Mouse (Mus musculus) neural tube, embryonic 12.5 days (tissue): ENCODE data around the gene Aak1. TPM values are rescaled to one million over a fixed set of nuclear protein-coding genes. Genes with fewer than 3 reads are reported as not detected.
A peak's percentile ranks its signal among the peaks of the same experiment; 100 is the strongest.

Experiments used
- ATAC-seq: fragments of 200-750 bp; cut with Nextera tagmentation; 2 replicates; pipeline ENCODE4 v1.8.0; 2017; ENCODE audit warnings: low read depth, mild to moderate bottlenecking, moderate TSS enrichment, moderate library complexity; ENCODE audit not compliant: low FRiP score
- H3K27ac ChIP-seq: fragments of 300-500 bp; sonication (generic); 2 replicates; pipeline ENCODE4 v1.5.1; 2016
- H3K27me3 ChIP-seq: fragments of 300-500 bp; sonication (generic); replicated peaks from 2 replicates; pipeline ENCODE4 v1.6.1; 2016; ENCODE audit warnings: mild to moderate bottlenecking
- H3K36me3 ChIP-seq: fragments of 300-500 bp; sonication (generic); 2 replicates; pipeline ENCODE4 v1.6.1; 2016; ENCODE audit warnings: mild to moderate bottlenecking
- H3K4me1 ChIP-seq: fragments of 300-500 bp; sonication (generic); 2 replicates; pipeline ENCODE4 v1.6.1; 2016
- H3K4me2 ChIP-seq: fragments of 300-500 bp; sonication (generic); replicated peaks from 2 replicates; pipeline ENCODE4 v1.6.1; 2016; ENCODE audit warnings: mild to moderate bottlenecking
- H3K4me3 ChIP-seq: fragments of 300-500 bp; sonication (generic); 2 replicates; pipeline ENCODE4 v1.5.1; 2016
- H3K9ac ChIP-seq: fragments of 300-500 bp; sonication (generic); 2 replicates; pipeline ENCODE4 v1.6.1; 2016; ENCODE audit warnings: mild to moderate bottlenecking
- H3K9me3 ChIP-seq: fragments of 300-500 bp; sonication (generic); 2 replicates; pipeline ENCODE4 v1.6.1; 2016; ENCODE audit warnings: mild to moderate bottlenecking
- whole genome bisulfite sequencing: fragments of 180-500 bp; shearing (Covaris S2); methylation state at CpG from one replicate; pipeline ENCODE4 v1.1.7; 2016; 5-methylcytosine and 5-hydroxymethylcytosine counted together
- polyA plus RNA-seq: library from polyadenylated mRNA; unstranded; fragments of >200 nt; fragmentation: Nextera tagmentation; extraction: Ambion mirVana; gene quantifications from 2 replicates; pipeline ENCODE4 v1.2.1, GENCODE M21; 2016

The Aak1 gene
- polyA plus RNA-seq, 1 experiment from 2014 or later: 34.6 TPM

DNA sequence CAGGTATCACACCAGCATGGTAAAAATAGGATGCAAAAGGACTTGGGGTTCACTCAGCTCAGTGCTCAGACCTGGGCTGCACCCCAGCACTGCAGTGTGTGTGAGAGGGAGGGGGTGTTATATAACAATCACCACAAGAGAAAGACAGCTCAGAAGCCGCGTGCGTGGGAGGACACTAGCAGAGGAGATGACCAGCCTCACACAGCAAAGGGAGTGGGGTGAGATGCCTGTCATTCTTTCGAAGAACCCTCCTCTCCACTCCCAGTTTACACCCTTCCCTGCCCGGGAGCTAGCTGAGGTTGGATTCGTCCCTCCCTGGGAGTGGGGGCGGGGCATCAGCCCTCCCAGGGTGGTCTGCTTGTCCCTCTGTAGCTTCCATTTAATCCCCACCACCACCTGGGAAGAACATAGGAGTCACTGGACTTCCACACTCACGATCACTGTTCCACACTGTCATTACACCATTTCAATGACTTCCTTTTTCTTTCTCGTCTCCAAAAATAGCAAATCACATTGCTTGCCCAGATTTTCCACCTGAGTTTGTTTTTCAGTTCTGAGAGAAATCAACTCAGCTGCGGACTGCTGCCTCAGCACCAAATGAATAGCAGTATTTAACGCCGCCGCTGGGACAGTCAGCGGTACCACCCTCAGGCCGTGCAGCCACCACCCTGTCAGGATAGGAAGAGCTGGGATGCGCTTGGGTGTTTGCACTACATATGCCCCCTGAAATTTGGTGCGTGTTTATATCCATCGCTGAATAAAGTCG, 26.8 kb upstream of the Aak1 start:
- Histone ChIP-seq H3K9ac (0 out of 2 replicates have a peak overlapping the region, but pooled peaks have one; percentile 21), H3K9me3 (no peaks in the 10 kb centered on the region), H3K4me1 (peaks cover 6% of the 10 kb centered on the region; the same call in 1 of the 2 replicates), H3K4me2 (peak overlapping the region; percentile 44), H3K4me3 (no peak overlapping the region), H3K27ac (no peak overlapping the region), H3K36me3 (no peaks in the 10 kb centered on the region), H3K27me3 (peaks cover 6% of the 10 kb centered on the region)
- WGBS: 6% methylated on average over 19 of the region's 19 CpGs
- no peak for ATAC-seq

DNA sequence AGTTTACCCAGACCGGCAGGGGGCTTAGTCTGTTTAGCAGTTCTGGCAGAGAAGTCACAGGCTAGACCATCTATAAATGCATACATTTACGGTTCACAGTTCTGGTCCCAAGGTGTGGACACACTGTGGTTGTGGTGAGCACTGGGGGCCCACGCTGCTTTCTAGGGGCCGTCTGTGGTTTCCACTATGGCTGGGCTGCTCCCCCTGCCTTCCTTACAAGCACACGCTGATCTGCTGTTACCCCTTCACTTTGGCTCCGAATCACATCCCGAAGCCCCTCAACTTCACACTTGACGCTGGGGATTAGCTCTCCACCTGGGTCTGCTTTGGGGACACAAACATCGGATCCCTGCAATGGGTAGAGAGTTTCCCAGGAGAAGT, 26.3 kb upstream of the Aak1 start:
- WGBS: 36% methylated on average over 9 of the region's 9 CpGs
- H3K36me3 ChIP-seq: no peaks in the 10 kb centered on the region
- peaks cover 6% of the 10 kb centered on the region for H3K27me3 ChIP-seq
- no peaks in the 10 kb centered on the region for H3K9me3 ChIP-seq
- H3K4me3 ChIP-seq: no peak overlapping the region
- H3K9ac ChIP-seq: no peak overlapping the region
- peaks cover 6% of the 10 kb centered on the region; the same call in 1 of the 2 replicates for H3K4me1 ChIP-seq
- ATAC-seq: no peak
- H3K27ac ChIP-seq: no peak overlapping the region
- H3K4me2 ChIP-seq: peak overlapping the region; percentile 44; the same call in 1 of the 2 replicates

DNA sequence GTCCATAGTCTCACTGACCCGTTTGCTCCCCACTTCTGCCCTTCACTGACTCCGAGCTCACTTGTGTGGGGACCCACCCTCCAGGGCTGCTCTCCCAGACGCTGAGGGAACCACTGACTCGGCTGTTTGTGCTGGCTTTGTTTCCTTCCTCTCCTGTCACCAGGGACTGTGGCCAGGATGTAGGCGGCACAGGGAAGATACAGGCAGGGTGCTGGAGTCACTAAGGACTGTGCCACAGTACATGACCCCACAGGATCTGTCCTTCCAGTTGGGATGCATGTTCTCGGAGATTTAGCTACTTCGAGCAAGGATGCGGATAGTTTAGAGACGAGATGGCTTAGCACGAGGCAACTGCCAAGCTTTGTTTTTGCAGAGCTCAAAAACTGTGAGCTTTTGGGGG, 25.5 kb upstream of the Aak1 start:
- no peaks in the 10 kb centered on the region for H3K36me3 ChIP-seq
- ATAC-seq: no peak
- H3K9me3 ChIP-seq: no peaks in the 10 kb centered on the region
- WGBS: 53% methylated on average over 10 of the region's 10 CpGs
- peaks cover 6% of the 10 kb centered on the region for H3K27me3 ChIP-seq
- H3K4me1 ChIP-seq: peaks cover 6% of the 10 kb centered on the region; the same call in 1 of the 2 replicates
- no peak overlapping the region for H3K9ac ChIP-seq
- no peak overlapping the region for H3K27ac ChIP-seq
- no peak overlapping the region for H3K4me2 ChIP-seq
- no peak overlapping the region for H3K4me3 ChIP-seq

DNA sequence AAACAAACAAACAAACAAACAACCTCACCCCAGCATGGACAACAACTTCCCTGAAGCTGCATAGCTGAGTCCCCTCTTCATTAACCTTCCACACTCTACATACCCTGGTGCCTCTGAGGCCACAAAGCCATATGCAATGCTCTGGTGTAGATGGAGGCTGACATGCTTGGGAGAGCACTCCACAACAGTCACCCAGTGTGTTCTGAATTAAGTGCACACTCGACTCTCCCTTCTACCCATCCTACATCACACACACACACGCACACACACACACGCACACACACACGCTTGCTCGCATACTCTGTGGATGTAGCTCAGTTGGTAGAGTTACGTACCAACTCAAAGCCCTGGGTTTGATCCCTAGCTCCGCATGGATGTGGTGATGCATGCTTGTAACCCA, 24.9 kb upstream of the Aak1 start:
- 91% methylated on average over 7 of the region's 7 CpGs for WGBS
- peaks cover 6% of the 10 kb centered on the region for H3K27me3 ChIP-seq
- H3K36me3 ChIP-seq: no peaks in the 10 kb centered on the region
- H3K4me2 ChIP-seq: no peak overlapping the region
- no peak overlapping the region for H3K4me3 ChIP-seq
- no peak overlapping the region; the same call in 1 of the 2 replicates for H3K9ac ChIP-seq
- no peak overlapping the region for H3K27ac ChIP-seq
- no peak for ATAC-seq
- H3K9me3 ChIP-seq: no peaks in the 10 kb centered on the region
- H3K4me1 ChIP-seq: peaks cover 6% of the 10 kb centered on the region; the same call in 1 of the 2 replicates

DNA sequence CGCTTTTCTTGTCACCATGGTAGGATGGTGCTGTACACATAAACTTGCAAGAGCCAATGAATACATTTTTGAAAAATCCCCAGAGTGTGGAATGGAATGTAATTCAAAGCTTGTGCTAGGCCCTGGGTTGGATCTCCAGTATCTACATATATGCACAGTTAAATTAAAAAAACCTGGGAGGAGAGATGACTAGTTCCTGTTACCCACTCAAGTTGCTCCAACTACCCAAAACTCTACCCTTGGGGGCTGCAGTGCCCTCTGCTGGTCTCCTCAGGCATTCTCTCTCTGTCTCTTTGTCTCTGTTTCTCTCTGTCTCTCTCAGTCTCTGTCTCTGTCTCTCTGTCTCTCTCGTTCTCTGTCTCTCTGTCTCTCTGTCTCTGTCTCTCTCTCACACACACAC, 21.9 kb upstream of the Aak1 start:
- Histone ChIP-seq H3K27me3 (peaks cover 6% of the 10 kb centered on the region), H3K4me2 (no peak overlapping the region), H3K4me3 (no peak overlapping the region), H3K4me1 (peaks cover 1% of the 10 kb centered on the region; the same call in 1 of the 2 replicates), H3K36me3 (no peaks in the 10 kb centered on the region), H3K9me3 (no peaks in the 10 kb centered on the region), H3K27ac (no peak overlapping the region), H3K9ac (no peak overlapping the region)
- no peak for ATAC-seq
- 85% methylated on average over 2 of the region's 2 CpGs for WGBS

DNA sequence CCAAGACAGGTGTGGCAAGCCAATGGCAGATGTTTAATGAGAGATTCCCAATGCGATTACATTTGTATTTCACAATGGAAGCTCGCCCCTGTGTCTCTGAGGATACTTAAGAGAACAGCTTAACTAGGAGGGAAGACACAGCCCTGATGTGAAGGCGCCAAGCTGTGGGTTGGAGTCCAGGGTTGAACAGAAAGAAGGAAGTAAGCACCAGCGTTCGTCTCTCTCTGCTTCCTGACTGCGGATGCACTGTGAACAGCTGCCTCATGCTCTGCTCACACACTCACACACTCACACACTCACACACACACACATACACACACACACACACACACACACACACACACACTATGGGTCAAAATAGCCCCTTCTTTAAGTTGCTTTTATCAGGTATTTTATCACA, 19.5 kb upstream of the Aak1 start:
- Histone ChIP-seq H3K4me2 (no peak overlapping the region), H3K9ac (no peak overlapping the region), H3K27ac (no peak overlapping the region), H3K36me3 (no peaks in the 10 kb centered on the region), H3K9me3 (no peaks in the 10 kb centered on the region), H3K27me3 (no peaks in the 10 kb centered on the region), H3K4me1 (no peaks in the 10 kb centered on the region), H3K4me3 (no peak overlapping the region)
- WGBS: 89% methylated on average over 6 of the region's 6 CpGs
- ATAC-seq: no peak

DNA sequence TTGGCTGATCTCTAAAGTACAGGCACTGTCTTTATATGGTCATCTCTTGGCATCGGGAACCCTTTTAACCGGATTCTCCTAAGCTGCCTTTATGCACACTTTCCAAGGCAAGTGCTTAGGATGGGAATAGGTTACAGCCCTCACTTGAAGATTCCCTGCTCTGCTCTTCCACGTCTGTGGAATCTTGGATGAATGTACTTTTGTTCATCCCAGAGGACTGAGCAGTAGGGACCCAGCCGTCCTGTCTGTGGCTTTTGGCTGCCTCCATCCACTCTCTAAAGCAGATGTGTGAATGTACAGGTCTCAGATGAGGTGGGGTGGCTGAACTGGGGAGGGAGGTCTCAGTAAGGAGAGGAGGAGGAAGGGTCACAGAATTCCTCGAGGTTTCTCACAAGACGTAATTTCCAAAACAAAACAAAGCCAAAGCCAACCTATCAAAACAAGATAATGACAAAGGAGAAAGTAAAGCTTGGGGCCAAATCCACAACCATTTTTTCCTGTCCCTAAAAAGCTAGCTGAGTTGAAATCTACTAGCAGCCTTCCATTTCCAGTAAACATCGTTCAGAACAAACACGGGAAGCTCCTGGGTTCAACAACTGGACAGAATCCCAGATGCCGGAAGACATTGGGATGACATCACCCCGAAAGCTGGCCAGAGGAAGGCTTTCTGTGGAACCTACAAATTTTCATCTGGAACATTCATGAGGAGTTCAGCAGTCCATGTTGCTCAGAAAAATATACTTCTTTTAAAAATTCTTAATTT, 18.4 kb upstream of the Aak1 start:
- H3K4me1 ChIP-seq: no peaks in the 10 kb centered on the region
- H3K4me3 ChIP-seq: no peak overlapping the region
- no peak overlapping the region for H3K27ac ChIP-seq
- no peaks in the 10 kb centered on the region for H3K36me3 ChIP-seq
- WGBS: 78% methylated on average over 10 of the region's 10 CpGs
- no peak overlapping the region for H3K4me2 ChIP-seq
- ATAC-seq: no peak
- no peaks in the 10 kb centered on the region for H3K9me3 ChIP-seq
- H3K9ac ChIP-seq: no peak overlapping the region
- H3K27me3 ChIP-seq: no peaks in the 10 kb centered on the region

DNA sequence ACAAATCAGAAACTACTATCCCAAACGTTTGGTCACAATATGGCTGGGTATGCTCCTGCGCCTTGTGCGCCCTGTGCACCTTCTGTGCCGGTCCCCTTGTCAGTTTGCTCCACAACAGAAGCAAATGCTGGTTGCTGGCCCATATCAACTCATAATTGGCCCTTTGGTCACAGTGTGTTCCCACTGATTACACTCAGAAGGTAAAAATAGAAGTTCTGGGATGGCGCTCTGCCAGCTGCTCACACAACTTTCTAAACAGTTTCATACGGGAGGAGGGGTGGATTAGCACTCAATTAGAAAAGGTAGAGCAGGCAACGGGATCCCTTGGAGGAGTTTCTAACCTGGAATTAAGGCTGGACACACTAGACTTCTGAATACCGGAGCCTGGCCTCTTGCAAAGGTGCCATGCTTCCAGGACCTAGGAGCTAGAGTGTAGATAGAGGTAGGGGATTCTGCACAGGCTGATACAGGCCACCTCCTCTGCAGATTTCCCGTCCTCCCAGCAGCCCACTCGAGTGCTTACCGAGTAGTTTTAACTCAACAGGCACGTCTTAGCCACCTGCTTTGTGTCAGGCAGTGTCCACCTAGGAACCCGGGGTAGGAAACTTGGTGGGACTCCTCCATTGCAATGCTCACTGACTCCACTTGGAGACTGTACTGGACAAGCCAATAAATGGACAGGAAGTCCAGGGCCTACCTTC, 16.4 kb upstream of the Aak1 start:
- no peak overlapping the region for H3K27ac ChIP-seq
- H3K36me3 ChIP-seq: no peaks in the 10 kb centered on the region
- no peak for ATAC-seq
- H3K4me3 ChIP-seq: no peak overlapping the region
- H3K27me3 ChIP-seq: no peaks in the 10 kb centered on the region
- H3K4me1 ChIP-seq: no peaks in the 10 kb centered on the region
- WGBS: 89% methylated on average over 13 of the region's 13 CpGs
- H3K9me3 ChIP-seq: no peaks in the 10 kb centered on the region
- no peak overlapping the region for H3K9ac ChIP-seq
- no peak overlapping the region for H3K4me2 ChIP-seq

DNA sequence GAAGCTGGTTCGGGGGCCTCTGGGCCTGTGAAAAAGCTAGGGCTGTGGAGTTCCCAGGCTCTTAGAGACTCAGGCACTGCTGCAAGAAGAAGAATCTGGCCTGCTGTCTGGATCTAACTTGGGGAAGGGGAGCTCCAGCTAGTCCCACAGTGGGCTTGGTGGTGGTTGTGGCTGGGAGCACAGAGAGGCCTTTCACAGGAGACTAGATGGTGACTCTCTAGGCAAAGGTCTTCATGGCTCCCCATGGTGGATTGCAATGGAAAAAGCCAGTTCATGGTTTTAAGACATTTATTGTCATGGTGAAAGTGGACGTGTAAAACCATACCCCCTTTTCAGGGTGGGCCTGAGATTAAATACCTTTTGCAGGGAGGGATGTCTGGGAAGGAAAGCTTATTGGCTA, 10.2 kb upstream of the Aak1 start:
- Histone ChIP-seq H3K27ac (no peak overlapping the region), H3K27me3 (no peaks in the 10 kb centered on the region), H3K9ac (no peak overlapping the region), H3K4me1 (no peaks in the 10 kb centered on the region), H3K36me3 (no peaks in the 10 kb centered on the region), H3K4me3 (no peak overlapping the region), H3K4me2 (no peak overlapping the region), H3K9me3 (no peaks in the 10 kb centered on the region)
- no peak for ATAC-seq
- WGBS: 71% methylated on average over 2 of the region's 2 CpGs

DNA sequence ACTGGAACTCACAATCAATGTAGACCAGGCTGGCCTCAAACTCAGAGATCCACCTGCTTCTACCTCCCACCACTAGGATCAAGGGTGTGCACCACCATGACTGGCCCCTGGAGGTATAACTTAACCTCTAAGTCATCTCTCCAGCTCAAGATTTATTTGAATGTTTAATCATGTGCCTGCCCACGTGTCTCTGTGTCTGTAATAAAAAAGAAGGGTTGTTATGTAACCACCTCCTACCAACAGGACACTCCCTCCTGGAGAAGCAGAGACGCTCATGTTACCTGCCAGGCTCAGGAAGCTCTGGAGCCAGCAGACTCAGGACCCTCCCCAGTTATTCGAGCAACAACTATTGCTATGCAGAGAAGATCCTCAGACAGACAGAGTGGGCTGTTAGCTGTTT, 7.4 kb upstream of the Aak1 start:
- 64% methylated on average over 3 of the region's 3 CpGs for WGBS
- no peaks in the 10 kb centered on the region for H3K4me1 ChIP-seq

DNA sequence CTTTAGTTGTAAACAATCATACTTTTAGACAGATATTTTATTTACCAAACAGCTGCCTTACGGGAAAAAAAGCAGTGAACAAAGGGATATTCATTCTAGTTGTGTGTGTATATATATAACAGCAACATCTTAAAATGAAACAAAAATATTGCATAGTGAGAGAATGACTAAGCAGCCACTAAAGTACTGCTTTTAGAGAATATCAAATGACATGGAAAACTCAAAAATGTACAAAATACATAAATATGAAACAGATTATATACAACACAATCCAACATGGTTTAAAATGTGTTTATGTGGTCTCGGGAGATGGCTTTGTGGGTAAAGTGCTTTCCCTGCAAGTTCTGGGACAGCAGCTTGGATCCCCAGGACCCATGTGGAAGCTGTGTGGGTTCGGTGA, 5.7 kb upstream of the Aak1 start:
- Histone ChIP-seq H3K27ac (no peak overlapping the region), H3K4me2 (no peak overlapping the region), H3K36me3 (no peaks in the 10 kb centered on the region), H3K4me3 (no peak overlapping the region), H3K27me3 (no peaks in the 10 kb centered on the region), H3K9ac (no peak overlapping the region), H3K4me1 (peaks cover 9% of the 10 kb centered on the region), H3K9me3 (no peaks in the 10 kb centered on the region)
- ATAC-seq: no peak
- 94% methylated on average over 3 of the region's 3 CpGs for WGBS

More for the DNA sequence above, 7.4 kb upstream of the Aak1 start:
- ATAC-seq: no peak
- Histone ChIP-seq H3K9me3 (no peaks in the 10 kb centered on the region), H3K9ac (no peak overlapping the region), H3K36me3 (no peaks in the 10 kb centered on the region), H3K27me3 (no peaks in the 10 kb centered on the region), H3K4me3 (no peak overlapping the region), H3K27ac (no peak overlapping the region), H3K4me2 (no peak overlapping the region)

DNA sequence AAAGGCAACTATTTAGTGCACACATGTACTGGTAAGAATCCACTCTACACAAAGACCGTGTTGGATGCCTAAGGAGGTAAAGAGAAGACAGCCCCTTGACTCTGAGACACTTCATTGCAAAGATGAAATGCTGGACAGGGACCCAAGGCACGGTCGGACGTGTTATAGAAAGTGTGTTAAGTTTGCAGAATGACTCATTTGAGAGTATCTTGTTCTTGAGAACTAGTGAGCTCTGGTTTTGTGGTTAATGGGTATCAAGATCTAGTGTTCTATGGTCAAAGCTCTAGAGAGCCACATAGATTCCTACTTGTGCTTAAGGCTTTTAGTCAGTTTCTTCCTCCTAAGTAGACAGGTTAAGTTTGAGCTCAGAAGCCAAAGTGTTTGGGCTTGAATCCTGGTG, 2.9 kb upstream of the Aak1 start:
- ATAC-seq: no peak
- Histone ChIP-seq H3K27me3 (no peaks in the 10 kb centered on the region), H3K4me1 (peaks cover 20% of the 10 kb centered on the region), H3K4me2 (no peak overlapping the region), H3K27ac (no peak overlapping the region), H3K9me3 (no peaks in the 10 kb centered on the region), H3K4me3 (no peak overlapping the region), H3K36me3 (no peaks in the 10 kb centered on the region), H3K9ac (no peak overlapping the region)
- 90% methylated on average over 4 of the region's 4 CpGs for WGBS
